Mouse (Mus musculus) CH12.LX (cell line): ENCODE measurements at regions not wholly inside any gene's neighbourhood (a gene's known extent, or its start where the extent isn't known, plus 50 kb on each side); places are given as distances from the start of the nearest gene placed in this dataset.

Source experiments
- DNase-seq: peaks from one replicate; pipeline ENCODE4 v3.0.0-alpha.2; 2013; ENCODE audit errors: extremely low read depth
- H3K27ac ChIP-seq: 2 replicates; pipeline ENCODE4 v1.5.1; 2012; ENCODE audit warnings: low read depth, mild to moderate bottlenecking, control low read depth, moderate library complexity; ENCODE audit not compliant: insufficient read depth
- H3K27me3 ChIP-seq: replicated peaks from 2 replicates; pipeline ENCODE3; 2012; ENCODE audit warnings: inconsistent platforms
- H3K36me3 ChIP-seq, 2 experiments: replicated peaks in 1 of 2; 2 replicates each; pipeline versions ENCODE3 to v1.6.1; 2012; ENCODE audit warnings: inconsistent platforms in 1 of 2, low read length in 1 of 2, mild to moderate bottlenecking in 1 of 2, mixed read lengths in 1 of 2, moderate library complexity in 1 of 2; ENCODE audit not compliant: control insufficient read depth in 1 of 2, insufficient read depth in 1 of 2
- H3K4me1 ChIP-seq, 2 experiments: 2 replicates each; pipeline ENCODE4 v1.6.1; 2012; ENCODE audit warnings: inconsistent platforms in 1 of 2, moderate library complexity in 1 of 2; ENCODE audit not compliant: insufficient read depth in 2 of 2, control insufficient read depth in 1 of 2
- H3K4me2 ChIP-seq: 2 replicates; pipeline ENCODE4 v1.6.1; 2012; ENCODE audit warnings: low read depth, mild to moderate bottlenecking, control low read depth; ENCODE audit not compliant: poor library complexity, insufficient read depth, severe bottlenecking
- H3K4me3 ChIP-seq, 3 experiments: fragments of 150-350 bp in 1 of 3; sonication (generic) in 1 of 3; replicated peaks in 1 of 3; 2 replicates each; pipeline versions ENCODE3 to v1.5.1; 2011 to 2012; ENCODE audit warnings: low read depth in 2 of 3, low read length in 2 of 3, mild to moderate bottlenecking in 2 of 3, moderate library complexity in 2 of 3, control low read depth in 1 of 3, improper control_type of control experiment in 1 of 3, inconsistent platforms in 1 of 3, mixed read lengths in 1 of 3; ENCODE audit not compliant: poor library complexity in 1 of 3
- H3K79me2 ChIP-seq: replicated peaks from 2 replicates; pipeline ENCODE4 v1.6.1; 2012; ENCODE audit warnings: mild to moderate bottlenecking, moderate library complexity; ENCODE audit not compliant: control insufficient read depth, poor library complexity, insufficient read depth, severe bottlenecking; ENCODE audit errors: extremely low read depth
- H3K9ac ChIP-seq: 2 replicates; pipeline ENCODE4 v1.6.1; 2012; ENCODE audit warnings: low read depth, mild to moderate bottlenecking, control low read depth, moderate library complexity; ENCODE audit not compliant: insufficient read depth
- H3K9me3 ChIP-seq: replicated peaks from 2 replicates; pipeline ENCODE3; 2012; ENCODE audit warnings: low read length, inconsistent platforms, mixed read lengths
- CHD2 ChIP-seq: IDR thresholded peaks from 2 replicates; pipeline ENCODE4 v1.6.1; 2011; ENCODE audit warnings: low read length, improper control_type of control experiment
- CTCF ChIP-seq, 2 experiments: IDR thresholded peaks in 1 of 2; conservative IDR thresholded peaks in 1 of 2; 2 replicates each; pipeline ENCODE4 v1.5.1; 2011 to 2012; ENCODE audit warnings: low read depth in 2 of 2, low read length in 2 of 2, improper control_type of control experiment in 1 of 2, inconsistent platforms in 1 of 2, mild to moderate bottlenecking in 1 of 2, moderate library complexity in 1 of 2
- EP300 ChIP-seq: IDR thresholded peaks from 2 replicates; pipeline ENCODE4 v1.6.1; 2011; ENCODE audit warnings: low read length, improper control_type of control experiment
- HCFC1 ChIP-seq: IDR thresholded peaks from 2 replicates; pipeline ENCODE4 v1.6.1; 2012; ENCODE audit warnings: low read depth, mild to moderate bottlenecking, inconsistent platforms, low read length, improper control_type of control experiment
- JUND ChIP-seq: conservative IDR thresholded peaks from 2 replicates; pipeline ENCODE4 v1.6.1; 2011; ENCODE audit warnings: low read depth, low read length, improper control_type of control experiment
- KAT2A ChIP-seq: IDR thresholded peaks from 2 replicates; pipeline ENCODE4 v1.6.1; 2012; ENCODE audit warnings: low read length, improper control_type of control experiment, inconsistent platforms; ENCODE audit not compliant: insufficient replicate concordance
- MAFK ChIP-seq: IDR thresholded peaks from 2 replicates; pipeline ENCODE4 v1.6.1; 2011; ENCODE audit warnings: low read length, improper control_type of control experiment; ENCODE audit not compliant: insufficient replicate concordance
- MAX ChIP-seq: IDR thresholded peaks from 2 replicates; pipeline ENCODE4 v1.6.1; 2011; ENCODE audit warnings: low read length, improper control_type of control experiment
- MEF2A ChIP-seq: IDR thresholded peaks from 2 replicates; pipeline ENCODE4 v1.6.1; 2014; ENCODE audit warnings: low read depth, mild to moderate bottlenecking, inconsistent platforms, low read length, improper control_type of control experiment, borderline replicate concordance
- MXI1 ChIP-seq: IDR thresholded peaks from 2 replicates; pipeline ENCODE4 v1.6.1; 2011; ENCODE audit warnings: mild to moderate bottlenecking, low read depth, low read length, improper control_type of control experiment
- MYC ChIP-seq: IDR thresholded peaks from 2 replicates; pipeline ENCODE4 v1.6.1; 2011; ENCODE audit warnings: low read depth, mild to moderate bottlenecking, improper control_type of control experiment, low read length
- NELFE ChIP-seq: IDR thresholded peaks from 2 replicates; pipeline ENCODE4 v1.6.1; 2011; ENCODE audit warnings: low read depth, low read length, improper control_type of control experiment
- NRF1 ChIP-seq: IDR thresholded peaks from 2 replicates; pipeline ENCODE4 v1.6.1; 2014; ENCODE audit warnings: low read depth, mild to moderate bottlenecking, inconsistent platforms, low read length, improper control_type of control experiment, moderate library complexity
- POLR2AphosphoS2 ChIP-seq: IDR thresholded peaks from 2 replicates; pipeline ENCODE4 v1.6.1; 2011; ENCODE audit warnings: low read depth, low read length, improper control_type of control experiment
- RAD21 ChIP-seq: IDR thresholded peaks from 2 replicates; pipeline ENCODE4 v1.6.1; 2011; ENCODE audit warnings: low read depth, mild to moderate bottlenecking, low read length, improper control_type of control experiment, moderate library complexity
- RCOR1 ChIP-seq: conservative IDR thresholded peaks from 2 replicates; pipeline ENCODE4 v1.6.1; 2012; ENCODE audit warnings: low read depth, mild to moderate bottlenecking, inconsistent platforms, low read length, improper control_type of control experiment
- SMC3 ChIP-seq: IDR thresholded peaks from 2 replicates; pipeline ENCODE4 v1.6.1; 2011; ENCODE audit warnings: low read depth, low read length, improper control_type of control experiment
- TCF12 ChIP-seq: IDR thresholded peaks from 2 replicates; pipeline ENCODE4 v1.6.1; 2014; ENCODE audit warnings: low read depth, mild to moderate bottlenecking, inconsistent platforms, low read length, improper control_type of control experiment
- UBTF ChIP-seq: IDR thresholded peaks from 2 replicates; pipeline ENCODE4 v1.6.1; 2012; ENCODE audit warnings: low read depth, mild to moderate bottlenecking, inconsistent platforms, low read length, improper control_type of control experiment, moderate library complexity
- USF1 ChIP-seq: IDR thresholded peaks from 2 replicates; pipeline ENCODE4 v1.6.1; 2014; ENCODE audit warnings: low read depth, mild to moderate bottlenecking, inconsistent platforms, low read length, improper control_type of control experiment
- USF2 ChIP-seq: conservative IDR thresholded peaks from 2 replicates; pipeline ENCODE4 v1.6.1; 2011; ENCODE audit warnings: low read depth, low read length, improper control_type of control experiment
- ZC3H11A ChIP-seq: IDR thresholded peaks from 2 replicates; pipeline ENCODE4 v1.6.1; 2012; ENCODE audit warnings: low read depth, mild to moderate bottlenecking, inconsistent platforms, low read length, improper control_type of control experiment
- ZMIZ1 ChIP-seq: IDR thresholded peaks from 2 replicates; pipeline ENCODE4 v1.6.1; 2012; ENCODE audit warnings: low read depth, mild to moderate bottlenecking, inconsistent platforms, low read length, improper control_type of control experiment
- ZNF384 ChIP-seq: IDR thresholded peaks from 2 replicates; pipeline ENCODE4 v1.6.1; 2012; ENCODE audit warnings: low read depth, low read length, improper control_type of control experiment, inconsistent platforms
- dilution Hi-C: fragments of 300-500 bp; cut with MboI; formaldehyde crosslinking; loops from 2 replicates; pipeline ENCODE4 v1.14.3; 2020; ENCODE audit warnings: low sequenced_read_pairs; ENCODE audit not compliant: extremely low pct_unique_long_range_greater_than_20kb, extremely low pct_ligation_motif_present
- in situ Hi-C: fragments of 300-500 bp; cut with MboI; formaldehyde crosslinking; loops from 3 replicates; pipeline ENCODE4 v1.14.3; 2019; ENCODE audit warnings: low sequenced_read_pairs, low pct_ligation_motif_present, low pct_unique_long_range_greater_than_20kb, mixed read lengths

DNA sequence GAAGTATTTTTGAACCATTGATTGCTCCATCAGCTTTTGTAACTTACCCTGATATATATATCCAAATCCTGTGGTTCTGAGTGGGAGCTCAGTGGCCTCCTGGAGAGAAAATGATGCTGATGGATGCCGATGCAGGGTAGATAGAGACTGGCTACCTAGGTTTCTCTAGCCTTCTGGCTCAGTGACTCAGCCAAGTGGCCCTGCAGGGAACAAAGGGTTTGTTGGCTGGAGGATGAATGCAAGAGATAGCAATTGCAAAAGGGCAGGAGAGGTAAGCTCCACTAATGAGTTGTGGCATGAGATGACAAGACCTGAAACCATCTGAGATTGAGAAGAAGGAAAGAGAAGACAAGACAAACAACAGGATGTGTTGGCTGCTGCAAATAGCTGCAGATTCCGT lies 524.6 kb upstream of the Pdzrn3 start:
- dilution Hi-C loops: no loop called here
- Histone ChIP-seq H3K4me1 (no peaks in the 10 kb centered on the region), H3K79me2 (no peaks in the 10 kb centered on the region), H3K9me3 (peaks cover 37% of the 10 kb centered on the region), H3K4me2 (no peak overlapping the region), H3K36me3 (no peaks in the 10 kb centered on the region), H3K27ac (no peak overlapping the region), H3K4me3 (no peak overlapping the region), H3K27me3 (no peaks in the 10 kb centered on the region), H3K9ac (no peak overlapping the region)
- in situ Hi-C loops: no loop called here
- DNase-seq: no peak
- no peak for TF ChIP-seq RCOR1
- no peak for TF ChIP-seq USF1
- TF ChIP-seq MAX: no peak
- no peak for TF ChIP-seq USF2
- TF ChIP-seq NELFE: no peak
- no peak for TF ChIP-seq JUND
- no peak for TF ChIP-seq CHD2
- TF ChIP-seq MYC: no peak
- no peak for TF ChIP-seq RAD21
- no peak for TF ChIP-seq HCFC1
- no peak for TF ChIP-seq EP300
- TF ChIP-seq CTCF (conservative IDR thresholded peaks at IDR 0.05 in 1 of 2, IDR thresholded peaks at IDR 0.05 in 1 of 2; ENCODE audit: low read depth in 2 of 2, low read length in 2 of 2): no peak
- TF ChIP-seq KAT2A: no peak

DNA sequence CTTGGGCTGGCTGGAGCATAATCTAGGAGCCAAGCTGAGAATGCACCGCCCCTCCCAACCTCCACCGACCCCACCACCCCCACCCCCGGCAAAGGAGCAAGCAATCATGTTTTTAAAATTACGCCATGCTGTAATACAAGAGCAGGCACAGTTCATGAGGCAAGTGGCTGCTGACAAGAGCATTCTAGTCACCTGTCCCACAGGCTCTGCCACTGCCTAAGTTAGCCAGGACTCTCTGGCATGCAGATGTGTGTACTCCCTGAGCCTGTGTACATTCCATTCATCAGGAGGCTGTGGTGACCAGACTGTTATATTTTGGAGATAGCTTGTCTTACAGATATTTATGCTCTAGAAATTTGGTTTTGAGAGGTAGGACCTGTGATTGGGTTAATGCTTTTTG lies 520.8 kb upstream of the Pdzrn3 start:
- H3K27me3 ChIP-seq: no peaks in the 10 kb centered on the region
- no peaks in the 10 kb centered on the region for H3K36me3 ChIP-seq
- H3K4me2 ChIP-seq: no peak overlapping the region
- DNase-seq: no peak
- dilution Hi-C loops: no loop called here
- TF ChIP-seq TCF12 (no peak), ZNF384 (no peak), MAFK (no peak), NRF1 (no peak), HCFC1 (no peak), SMC3 (no peak), MXI1 (no peak), ZMIZ1 (no peak), MAX (no peak), POLR2AphosphoS2 (no peak), MEF2A (no peak), MYC (no peak), ZC3H11A (no peak), UBTF (no peak)
- no peak overlapping the region for H3K27ac ChIP-seq
- no peak overlapping the region for H3K4me3 ChIP-seq
- H3K9ac ChIP-seq: no peak overlapping the region
- peaks cover 36% of the 10 kb centered on the region for H3K9me3 ChIP-seq
- no peaks in the 10 kb centered on the region for H3K4me1 ChIP-seq
- no peaks in the 10 kb centered on the region for H3K79me2 ChIP-seq
- in situ Hi-C loops: no loop called here
